Mouse (Mus musculus): ENCODE results near the gene Klf12. TPM values are rescaled to one million over a fixed set of nuclear protein-coding genes. Genes with fewer than 3 reads are reported as not detected.

Gene Klf12
- total and polyA plus RNA-seq, 3 experiments, result 3.3 to 9.7 (median 8.6) TPM

GRCm38 (mm10) chr14:100041823-100042222, 242.7 kb downstream of the Klf12 start:
- Histone ChIP-seq H3K4me1 (ENCODE audit: control insufficient read depth in 1 of 2, insufficient read depth in 2 of 2) (no peaks in the 10 kb centered on the region), H3K9me3 (replicated peaks; ENCODE audit: low read length) (no peaks in the 10 kb centered on the region), H3K9ac (ENCODE audit: insufficient read depth, low read depth) (no peak overlapping the region), H3K4me2 (ENCODE audit: insufficient read depth, low read depth, poor library complexity, severe bottlenecking) (no peak overlapping the region), H3K36me3 (replicated peaks in 1 of 2; ENCODE audit: control insufficient read depth in 1 of 2, insufficient read depth in 1 of 2, low read length in 1 of 2) (no peaks in the 10 kb centered on the region), H3K4me3 (replicated peaks in 1 of 3; ENCODE audit: low read depth in 2 of 3, low read length in 2 of 3, poor library complexity in 1 of 3) (no peak overlapping the region), H3K27me3 (replicated peaks) (no peaks in the 10 kb centered on the region), H3K79me2 (replicated peaks; ENCODE audit: control insufficient read depth, extremely low read depth, insufficient read depth, poor library complexity, severe bottlenecking) (no peaks in the 10 kb centered on the region), H3K27ac (ENCODE audit: insufficient read depth, low read depth) (no peak overlapping the region)
- in situ Hi-C loops (cut with MboI; ENCODE audit: low pct_ligation_motif_present, low pct_unique_long_range_greater_than_20kb, low sequenced_read_pairs) (no loop called here), dilution Hi-C loops (cut with MboI; ENCODE audit: extremely low pct_ligation_motif_present, extremely low pct_unique_long_range_greater_than_20kb, low sequenced_read_pairs) (no loop called here)
- no peak for TF ChIP-seq IRF4 (IDR thresholded peaks at IDR 0.05; ENCODE audit: low read depth, low read length)
- no peak for TF ChIP-seq JUN (IDR thresholded peaks at IDR 0.05; ENCODE audit: insufficient read depth, low read depth, low read length)
- no peak for TF ChIP-seq MEF2A (IDR thresholded peaks at IDR 0.05; ENCODE audit: borderline replicate concordance, low read depth, low read length)
- DNase-seq (ENCODE audit: extremely low read depth), result no peak

GRCm38 (mm10) chr14:100026671-100027070, 257.8 kb downstream of the Klf12 start:
- H3K79me2 ChIP-seq (replicated peaks; ENCODE audit: control insufficient read depth, extremely low read depth, insufficient read depth, poor library complexity, severe bottlenecking), result no peaks in the 10 kb centered on the region
- in situ Hi-C loops (cut with MboI; ENCODE audit: low pct_ligation_motif_present, low pct_unique_long_range_greater_than_20kb, low sequenced_read_pairs), result no loop called here
- H3K27me3 ChIP-seq (replicated peaks), result no peaks in the 10 kb centered on the region
- H3K9me3 ChIP-seq (replicated peaks; ENCODE audit: low read length), result peaks cover under 1% of the 10 kb centered on the region
- H3K4me3 ChIP-seq (replicated peaks in 1 of 3; ENCODE audit: low read depth in 2 of 3, low read length in 2 of 3, poor library complexity in 1 of 3), result no peak overlapping the region
- peaks cover 3 to 7% of the 10 kb centered on the region in 2 experiments for H3K36me3 ChIP-seq (replicated peaks in 1 of 2; ENCODE audit: control insufficient read depth in 1 of 2, insufficient read depth in 1 of 2, low read length in 1 of 2)
- DNase-seq (ENCODE audit: extremely low read depth), result no peak
- H3K4me1 ChIP-seq (ENCODE audit: control insufficient read depth in 1 of 2, insufficient read depth in 2 of 2), result peaks cover 0 to 8% of the 10 kb centered on the region in 2 experiments; a peak in 2 of 4 replicates
- dilution Hi-C loops (cut with MboI; ENCODE audit: extremely low pct_ligation_motif_present, extremely low pct_unique_long_range_greater_than_20kb, low sequenced_read_pairs), result no loop called here
- no peak overlapping the region for H3K27ac ChIP-seq (ENCODE audit: insufficient read depth, low read depth)
- H3K9ac ChIP-seq (ENCODE audit: insufficient read depth, low read depth), result no peak overlapping the region
- H3K4me2 ChIP-seq (ENCODE audit: insufficient read depth, low read depth, poor library complexity, severe bottlenecking), result no peak overlapping the region
- no peak for TF ChIP-seq BHLHE40 (IDR thresholded peaks at IDR 0.05; ENCODE audit: low read depth, low read length)
- no peak for TF ChIP-seq ELF1 (IDR thresholded peaks at IDR 0.05; ENCODE audit: low read depth, low read length)
- no peak for TF ChIP-seq JUND (conservative IDR thresholded peaks at IDR 0.05; ENCODE audit: low read depth, low read length)
- TF ChIP-seq MAFK (IDR thresholded peaks at IDR 0.05; ENCODE audit: insufficient replicate concordance, low read length), result no peak
- TF ChIP-seq CTCF (conservative IDR thresholded peaks at IDR 0.05 in 1 of 2, IDR thresholded peaks at IDR 0.05 in 1 of 2; ENCODE audit: low read depth in 2 of 2, low read length in 2 of 2), result no peak
- TF ChIP-seq IRF4 (IDR thresholded peaks at IDR 0.05; ENCODE audit: low read depth, low read length), result no peak
- TF ChIP-seq RCOR1 (conservative IDR thresholded peaks at IDR 0.05; ENCODE audit: low read depth, low read length), result no peak
- TF ChIP-seq JUN (IDR thresholded peaks at IDR 0.05; ENCODE audit: insufficient read depth, low read depth, low read length), result no peak
- no peak for TF ChIP-seq MYC (IDR thresholded peaks at IDR 0.05; ENCODE audit: low read depth, low read length)
- no peak for TF ChIP-seq ZNF384 (IDR thresholded peaks at IDR 0.05; ENCODE audit: low read depth, low read length)
- TF ChIP-seq HCFC1 (IDR thresholded peaks at IDR 0.05; ENCODE audit: low read depth, low read length), result no peak

- H3K27ac ChIP-seq (ENCODE audit: insufficient read depth, low read depth), result no peak overlapping the region
- no peak for TF ChIP-seq TCF12 (IDR thresholded peaks at IDR 0.05; ENCODE audit: low read depth, low read length)
- TF ChIP-seq TBP (conservative IDR thresholded peaks at IDR 0.05; ENCODE audit: low read depth, low read length), result no peak
- TF ChIP-seq BHLHE40 (IDR thresholded peaks at IDR 0.05; ENCODE audit: low read depth, low read length), result no peak
- no peak for TF ChIP-seq CHD1 (IDR thresholded peaks at IDR 0.05; ENCODE audit: low read depth, low read length)
- H3K4me2 ChIP-seq (ENCODE audit: insufficient read depth, low read depth, poor library complexity, severe bottlenecking), result no peak overlapping the region
- no peak overlapping the region for H3K9ac ChIP-seq (ENCODE audit: insufficient read depth, low read depth)
- in situ Hi-C loops (cut with MboI; ENCODE audit: low pct_ligation_motif_present, low pct_unique_long_range_greater_than_20kb, low sequenced_read_pairs) (no loop called here), dilution Hi-C loops (cut with MboI; ENCODE audit: extremely low pct_ligation_motif_present, extremely low pct_unique_long_range_greater_than_20kb, low sequenced_read_pairs) (no loop called here)
- no peaks in the 10 kb centered on the region for H3K79me2 ChIP-seq (replicated peaks; ENCODE audit: control insufficient read depth, extremely low read depth, insufficient read depth, poor library complexity, severe bottlenecking)
- DNase-seq (ENCODE audit: extremely low read depth), result no peak
- no peaks in the 10 kb centered on the region for H3K4me1 ChIP-seq (ENCODE audit: control insufficient read depth in 1 of 2, insufficient read depth in 2 of 2)
- H3K4me3 ChIP-seq (replicated peaks in 1 of 3; ENCODE audit: low read depth in 2 of 3, low read length in 2 of 3, poor library complexity in 1 of 3), result no peak overlapping the region
- peaks cover 3% of the 10 kb centered on the region for H3K9me3 ChIP-seq (replicated peaks; ENCODE audit: low read length)
- H3K36me3 ChIP-seq (replicated peaks in 1 of 2; ENCODE audit: control insufficient read depth in 1 of 2, insufficient read depth in 1 of 2, low read length in 1 of 2), result peaks cover 0 to 5% of the 10 kb centered on the region in 2 experiments
- H3K27me3 ChIP-seq (replicated peaks), result no peaks in the 10 kb centered on the region
These were observed 267.3 kb downstream of the Klf12 start for GRCm38 (mm10) chr14:100017219-100017618.

Data from CH12.LX (cell line).